Mouse (Mus musculus) liver, postnatal 0 days (tissue): ENCODE measurements around the gene Zfp644. TPM values are rescaled to one million over a fixed set of nuclear protein-coding genes. Genes with fewer than 3 reads are reported as not detected.

Experiments
- ATAC-seq: fragments of 200-750 bp; cut with Nextera tagmentation; 2 replicates; pipeline ENCODE4 v1.8.0; 2017; ENCODE audit warnings: mild to moderate bottlenecking, moderate library complexity
- DNase-seq: peaks from one replicate; pipeline ENCODE4 v3.0.0-alpha.2; 2016
- H3K27ac ChIP-seq: fragments of 300-500 bp; sonication (generic); 2 replicates; pipeline ENCODE4 v1.5.1; 2014; ENCODE audit warnings: antibody characterized with exemption, moderate library complexity, mild to moderate bottlenecking, low read depth
- H3K27me3 ChIP-seq: fragments of 300-500 bp; sonication (generic); 2 replicates; pipeline ENCODE4 v1.6.1; 2014; ENCODE audit warnings: low read length, control low read depth, mixed read lengths; ENCODE audit not compliant: insufficient read depth
- H3K36me3 ChIP-seq: fragments of 300-500 bp; sonication (generic); replicated peaks from 2 replicates; pipeline ENCODE4 v1.6.1; 2014; ENCODE audit warnings: mild to moderate bottlenecking, control low read depth, low read length, moderate library complexity, mixed read lengths; ENCODE audit not compliant: insufficient read depth
- H3K4me1 ChIP-seq: fragments of 300-500 bp; sonication (generic); 2 replicates; pipeline ENCODE4 v1.6.1; 2014; ENCODE audit warnings: antibody characterized with exemption, mild to moderate bottlenecking, control low read depth; ENCODE audit not compliant: insufficient read depth
- H3K4me2 ChIP-seq: fragments of 300-500 bp; sonication (generic); 2 replicates; pipeline ENCODE4 v1.6.1; 2014; ENCODE audit warnings: low read depth, mild to moderate bottlenecking, low read length, moderate library complexity, mixed read lengths
- H3K4me3 ChIP-seq: fragments of 300-500 bp; sonication (generic); 2 replicates; pipeline ENCODE4 v1.5.1; 2014; ENCODE audit warnings: low read depth, low read length
- H3K9ac ChIP-seq: fragments of 300-500 bp; sonication (generic); replicated peaks from 2 replicates; pipeline ENCODE4 v1.6.1; 2014; ENCODE audit warnings: mild to moderate bottlenecking, moderate library complexity
- H3K9me3 ChIP-seq: fragments of 300-500 bp; sonication (generic); 2 replicates; pipeline ENCODE4 v1.6.1; 2016; ENCODE audit warnings: mild to moderate bottlenecking, control low read depth, low read length, mixed read lengths
- CTCF ChIP-seq: sonication (generic); IDR thresholded peaks from 2 replicates; pipeline ENCODE4 v1.5.1; 2016; ENCODE audit warnings: antibody characterized with exemption, low read depth
- EP300 ChIP-seq: IDR thresholded peaks from 2 replicates; pipeline ENCODE4 v1.6.1; 2016; ENCODE audit warnings: antibody characterized with exemption, low read depth, mild to moderate bottlenecking
- WGBS: fragments of 180-500 bp; shearing (Covaris S2); extraction: QIAGEN DNeasy Blood & Tissue Kit; methylation state at CpG from one replicate; pipeline ENCODE4 v1.1.7; 2014; ENCODE audit not compliant: insufficient replicate concordance; 5-methylcytosine and 5-hydroxymethylcytosine counted together
- polyA plus RNA-seq: library from polyadenylated mRNA; unstranded; fragments of >200 nt; fragmentation: Nextera tagmentation; extraction: Ambion mirVana; gene quantifications from 2 replicates; pipeline ENCODE4 v1.2.1, GENCODE M21; 2015

The Zfp644 gene
- polyA plus RNA-seq, 1 experiment from 2014 or later, result 19.8 TPM

- DNase-seq (no peak), ATAC-seq (no peak)
- no peaks in the 10 kb centered on the region for H3K36me3 ChIP-seq
- H3K27me3 ChIP-seq, result peaks cover 22% of the 10 kb centered on the region
- H3K4me1 ChIP-seq, result peaks cover 8% of the 10 kb centered on the region
- H3K4me2 ChIP-seq, result no peak overlapping the region
- H3K9ac ChIP-seq, result no peak overlapping the region
- 80% methylated on average over 9 of the region's 9 CpGs for WGBS
- TF ChIP-seq CTCF, result no peak
- TF ChIP-seq EP300, result no peak
- no peaks in the 10 kb centered on the region for H3K9me3 ChIP-seq
- no peak overlapping the region for H3K4me3 ChIP-seq
- no peak overlapping the region for H3K27ac ChIP-seq
Measured at GRCm38 (mm10) chr5:106577237-106577888, 119.7 kb downstream of the Zfp644 start.

- H3K27me3 ChIP-seq, result peaks cover 24% of the 10 kb centered on the region
- H3K9me3 ChIP-seq, result no peaks in the 10 kb centered on the region
- DNase-seq (no peak), ATAC-seq (no peak)
- peak overlapping the region; percentile 57; the same call in 1 of the 2 replicates for H3K4me3 ChIP-seq
- no peak overlapping the region for H3K9ac ChIP-seq
- peaks cover 8% of the 10 kb centered on the region for H3K4me1 ChIP-seq
- no peak overlapping the region for H3K27ac ChIP-seq
- TF ChIP-seq EP300 (no peak), CTCF (no peak)
- H3K36me3 ChIP-seq, result no peaks in the 10 kb centered on the region
- peak overlapping the region; percentile 98; the same call in 1 of the 2 replicates for H3K4me2 ChIP-seq
- 29% methylated on average over 4 of the region's 4 CpGs for WGBS
Measured at GRCm38 (mm10) chr5:106575098-106575497, 122.0 kb downstream of the Zfp644 start.

DNA sequence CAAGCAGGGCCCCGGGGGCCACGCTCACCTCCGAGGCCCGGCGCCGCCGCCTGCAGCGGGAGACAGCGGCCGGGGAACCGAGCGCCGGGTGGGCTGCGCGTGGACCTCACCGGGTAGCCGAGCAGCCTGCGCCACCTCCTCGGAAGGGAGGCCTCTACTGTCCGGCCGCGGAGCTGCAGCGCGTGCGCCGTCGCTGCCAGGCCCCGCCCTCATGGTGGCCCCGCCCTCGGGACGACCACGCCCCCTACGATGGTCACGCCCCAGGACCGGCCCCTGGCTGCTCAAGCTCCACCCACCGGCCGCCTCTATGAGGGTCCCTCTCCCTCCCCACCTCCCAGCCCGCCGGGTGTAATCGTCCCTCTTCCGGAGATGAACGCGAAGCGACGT is 122.5 kb downstream of the Zfp644 start:
- H3K9ac ChIP-seq, result peak overlapping the region; percentile 53; the same call in 1 of the 2 replicates
- H3K36me3 ChIP-seq, result no peaks in the 10 kb centered on the region
- H3K4me1 ChIP-seq, result peaks cover 8% of the 10 kb centered on the region
- peaks cover 24% of the 10 kb centered on the region for H3K27me3 ChIP-seq
- peak; percentile 86 for DNase-seq
- 1% methylated on average over 29 of the region's 45 CpGs for WGBS
- TF ChIP-seq CTCF (peak; percentile 70), EP300 (no peak)
- H3K9me3 ChIP-seq, result no peaks in the 10 kb centered on the region
- ATAC-seq, result peak; percentile 97
- no peak overlapping the region for H3K27ac ChIP-seq
- peak overlapping the region; percentile 57 for H3K4me3 ChIP-seq
- H3K4me2 ChIP-seq, result peak overlapping the region; percentile 98

- 8% methylated on average over 38 of the region's 55 CpGs for WGBS
- peak; percentile 72 for ATAC-seq
- no peak for DNase-seq
- peaks cover 8% of the 10 kb centered on the region for H3K4me1 ChIP-seq
- H3K9me3 ChIP-seq, result no peaks in the 10 kb centered on the region
- no peaks in the 10 kb centered on the region for H3K36me3 ChIP-seq
- peak overlapping the region; percentile 57 for H3K4me3 ChIP-seq
- H3K27ac ChIP-seq, result no peak overlapping the region
- H3K27me3 ChIP-seq, result peaks cover 24% of the 10 kb centered on the region
- peak overlapping the region; percentile 53 for H3K9ac ChIP-seq
- H3K4me2 ChIP-seq, result peak overlapping the region; percentile 98
- no peak for TF ChIP-seq EP300
- TF ChIP-seq CTCF, result no peak
Measured at GRCm38 (mm10) chr5:106573742-106574559, 123.1 kb downstream of the Zfp644 start.

Other genes with a start within 250 kb of the Zfp644 start
- not detected in 2 replicates for gene Barhl2, start 239.1 kb downstream of the Zfp644 start, polyA plus RNA-seq
- gene Gm17304, start 88.2 kb downstream of the Zfp644 start, polyA plus RNA-seq, result not detected in 2 replicates
- not detected in 2 replicates for gene Hfm1, start 229.0 kb upstream of the Zfp644 start, polyA plus RNA-seq